Mouse (Mus musculus): ENCODE data around the gene Ppox.

The Ppox gene

DNA sequence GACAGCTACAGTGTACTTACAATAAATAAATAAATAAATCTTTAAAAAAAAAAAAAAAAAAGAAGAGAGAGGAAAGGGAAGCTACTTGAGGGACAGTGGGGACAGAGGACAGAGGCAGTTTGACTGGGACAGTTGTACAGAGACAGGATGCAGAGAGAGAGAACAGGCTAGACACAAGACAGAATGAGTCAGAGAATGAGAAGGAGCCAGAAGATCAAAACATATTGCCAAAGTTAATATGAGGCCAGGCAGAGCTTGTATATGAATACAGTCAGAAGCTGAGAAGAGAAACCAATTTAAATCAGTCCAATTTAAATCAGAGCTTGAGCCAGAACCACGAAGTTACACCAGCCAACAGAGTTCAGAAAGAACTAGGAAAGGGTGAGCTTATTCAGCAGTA lies 12.6 kb downstream of the Ppox start:
- no peak for DNase-seq (ENCODE audit: low read depth in 1 of 2, low spot score in 2 of 2)

DNA sequence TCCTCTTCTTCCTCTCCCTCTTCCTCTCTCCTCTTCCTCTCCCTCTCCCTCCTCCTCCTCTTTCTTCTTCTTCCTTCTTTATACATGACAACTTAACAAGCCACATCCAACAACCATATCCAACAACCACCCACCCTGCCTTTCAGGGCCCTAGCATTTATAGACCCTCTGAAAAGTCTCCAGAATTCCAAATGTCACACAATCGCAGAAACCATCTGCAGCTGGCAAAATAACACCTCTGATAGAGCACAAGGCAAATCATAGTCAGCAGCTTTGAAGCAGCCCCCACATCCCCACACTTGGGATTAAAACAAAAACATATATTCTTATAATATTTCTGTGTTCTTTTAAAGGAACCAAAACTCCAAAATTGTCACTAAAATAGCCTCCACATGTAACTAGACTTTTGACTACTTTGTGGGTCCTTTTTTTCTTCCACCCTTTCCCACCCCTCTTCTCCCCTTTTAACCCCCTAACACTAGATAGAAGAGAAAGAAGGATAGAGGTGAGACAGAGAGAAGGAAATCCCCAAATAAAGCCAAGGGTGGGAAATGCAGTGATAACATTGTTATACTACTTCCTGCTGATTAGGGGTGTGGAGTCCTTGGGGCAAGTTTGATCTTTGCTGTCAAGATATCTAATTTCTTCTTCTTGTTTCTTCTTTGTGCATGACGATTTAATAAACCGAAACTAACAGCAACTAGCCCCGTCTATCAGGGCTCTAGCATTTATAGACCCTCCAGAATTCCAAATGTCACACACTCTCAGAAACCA lies 14.8 kb downstream of the Ppox start:
- DNase-seq (ENCODE audit: low read depth in 1 of 2, low spot score in 2 of 2): no peak

DNA sequence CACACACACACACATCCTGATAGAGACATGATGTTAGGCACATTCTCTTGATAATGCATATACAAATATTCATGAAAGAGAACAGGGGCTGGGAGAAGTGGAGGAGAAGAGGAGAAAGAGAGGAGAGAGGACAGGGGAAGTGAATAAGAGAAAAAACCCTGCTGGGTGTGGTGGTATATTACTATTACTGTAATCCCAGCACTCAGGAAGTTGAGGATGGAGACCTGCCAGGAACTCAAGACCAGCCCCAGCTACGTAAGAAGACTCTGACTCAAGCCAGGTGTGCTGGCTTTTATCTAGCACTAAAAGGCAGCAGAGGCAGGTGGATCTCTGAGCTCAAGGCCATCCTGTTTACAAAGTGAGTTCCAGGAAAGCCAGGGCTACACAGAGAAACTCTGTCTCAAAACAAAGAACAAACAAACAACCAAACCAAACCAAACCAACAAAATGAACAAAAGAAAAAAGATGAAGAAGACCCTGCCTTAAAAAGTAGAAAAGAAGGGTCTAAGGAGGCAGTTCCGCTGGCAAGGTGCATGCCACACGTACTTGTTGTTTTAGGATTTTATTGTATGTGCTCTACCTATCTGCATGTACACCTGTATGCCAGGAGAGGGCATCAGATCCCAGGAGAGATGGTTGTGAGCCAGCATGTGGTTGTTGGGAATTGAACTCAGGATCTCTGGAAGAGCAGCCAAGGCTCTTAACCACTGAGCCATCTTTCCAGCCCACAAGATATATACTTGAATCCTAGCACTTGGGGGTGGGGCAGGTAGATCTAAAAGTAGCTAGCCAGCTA lies 17.1 kb downstream of the Ppox start:
- DNase-seq (ENCODE audit: low read depth in 1 of 2, low spot score in 2 of 2): no peak

- no peak for DNase-seq (ENCODE audit: low read depth in 1 of 2, low spot score in 2 of 2)
These were observed 17.8 kb downstream of the Ppox start for GRCm38 (mm10) chr1:171263185-171263611.

GRCm38 (mm10) chr1:171262594-171263130 lies 18.3 kb downstream of the Ppox start:
- no peak for DNase-seq (ENCODE audit: low read depth in 1 of 2, low spot score in 2 of 2)

DNA sequence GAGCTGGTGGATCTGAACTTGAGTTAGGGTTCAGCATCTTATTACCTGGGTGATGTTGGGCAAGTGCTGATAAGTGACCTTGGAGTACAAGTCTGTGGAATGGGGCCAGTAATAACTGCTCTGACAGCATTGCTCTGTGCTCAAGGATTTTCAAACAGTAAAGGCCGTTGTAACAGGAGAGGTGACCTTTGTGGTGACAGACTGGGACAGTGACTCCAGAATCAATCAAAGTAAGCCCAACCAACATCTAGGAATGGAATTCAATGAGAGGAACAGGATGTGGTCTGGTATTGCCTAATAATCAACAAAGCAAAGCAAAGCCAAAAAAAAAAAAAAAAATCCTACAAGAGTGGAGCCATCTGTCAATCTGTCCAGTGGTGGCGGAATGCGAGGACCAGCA lies 20.7 kb downstream of the Ppox start:
- no peak for DNase-seq (ENCODE audit: low read depth in 1 of 2, low spot score in 2 of 2)

DNA sequence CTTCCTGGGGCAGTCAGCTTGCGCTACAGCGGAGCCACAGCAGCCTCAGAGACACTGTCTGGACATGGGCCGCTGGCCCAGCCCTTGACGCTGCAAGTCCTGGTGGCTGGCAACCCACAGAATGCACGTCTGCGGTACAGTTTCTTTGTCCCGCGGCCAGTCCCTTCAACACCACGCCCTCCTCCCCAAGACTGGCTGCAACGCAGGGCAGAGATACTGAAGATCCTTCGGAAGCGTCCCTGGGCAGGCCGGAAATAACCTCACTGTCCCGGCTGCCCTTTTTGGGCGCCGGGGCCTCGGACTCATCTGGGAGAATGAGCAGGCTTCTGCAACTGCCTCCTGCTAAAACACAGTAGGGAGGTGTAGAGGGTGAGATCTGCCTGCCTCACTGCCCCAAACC lies 22.1 kb downstream of the Ppox start:
- DNase-seq (ENCODE audit: low read depth in 1 of 2, low spot score in 2 of 2): no peak

- DNase-seq (ENCODE audit: low read depth in 1 of 2, low spot score in 2 of 2): no peak
These were observed 23.2 kb downstream of the Ppox start for GRCm38 (mm10) chr1:171257781-171258180.

DNA sequence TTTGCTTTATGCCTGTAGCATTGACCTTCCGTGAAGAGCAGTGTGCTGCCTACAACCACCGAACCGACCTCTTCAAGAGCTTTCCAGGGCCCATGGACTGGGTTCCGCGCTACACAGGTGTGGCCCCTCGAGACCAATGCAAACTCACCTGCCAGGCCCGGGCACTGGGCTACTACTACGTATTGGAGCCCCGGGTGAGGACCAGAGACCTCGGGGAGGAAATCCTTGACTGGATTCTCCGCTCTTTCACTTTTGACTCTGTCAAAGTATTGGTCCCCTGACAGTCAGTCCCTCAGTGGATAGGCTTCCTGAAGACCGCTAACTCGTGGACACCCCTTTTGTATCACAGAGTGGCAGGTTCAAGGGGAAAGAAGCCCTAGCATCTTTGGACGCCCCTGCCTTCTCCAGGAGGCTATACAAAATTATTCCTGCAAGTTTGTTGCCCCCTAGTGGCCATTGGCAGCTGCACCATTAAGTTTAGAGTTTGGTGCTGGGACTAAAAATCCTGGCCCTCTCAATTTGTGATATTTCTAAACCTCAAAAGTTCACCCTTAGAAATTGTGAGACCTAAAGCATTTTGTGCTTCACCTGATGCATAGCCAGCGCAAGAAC lies 23.9 kb downstream of the Ppox start:
- peak in 1 of 2 experiments; percentile 34 for DNase-seq (ENCODE audit: low read depth in 1 of 2, low spot score in 2 of 2)

GRCm38 (mm10) chr1:171256095-171256818 lies 24.7 kb downstream of the Ppox start:
- no peak for DNase-seq (ENCODE audit: low read depth in 1 of 2, low spot score in 2 of 2)

GRCm38 (mm10) chr1:171252415-171252814 lies 28.6 kb downstream of the Ppox start:
- no peak for DNase-seq (ENCODE audit: low read depth in 1 of 2, low spot score in 2 of 2)

DNA sequence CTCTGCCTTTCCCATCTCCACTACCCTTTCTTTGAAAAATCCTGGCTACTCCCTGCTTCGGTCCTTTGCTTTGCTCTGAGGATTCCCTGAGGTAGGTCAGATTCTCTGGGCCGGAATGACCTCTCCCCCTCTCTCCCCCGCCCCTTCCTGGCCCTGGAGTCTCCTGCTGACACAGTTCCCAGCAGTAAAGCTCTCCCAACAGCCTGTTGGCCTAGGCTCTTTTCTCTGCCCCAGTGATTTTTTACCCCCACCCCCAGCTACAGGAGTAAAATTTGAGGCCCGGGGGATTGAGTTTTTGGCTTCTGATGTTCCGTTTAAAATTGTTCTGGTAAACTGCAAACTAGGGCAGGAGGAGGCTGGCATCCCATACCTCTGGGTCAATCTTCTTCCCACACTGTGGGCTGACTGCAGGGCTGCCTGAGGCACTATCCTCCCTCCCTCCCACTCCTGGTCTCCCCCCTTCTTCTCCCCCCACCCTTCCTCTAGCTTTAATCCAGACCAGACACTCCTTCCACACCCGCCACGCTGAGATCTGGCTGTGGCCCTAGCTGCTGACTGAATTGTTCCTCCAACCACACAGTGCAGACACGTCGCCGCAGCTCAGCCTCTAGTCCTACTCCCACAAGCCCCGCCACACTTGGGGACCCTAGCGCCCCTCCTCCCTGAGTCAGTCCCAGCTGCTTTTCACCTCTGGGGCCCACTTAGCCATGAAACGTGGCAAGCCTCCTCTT lies 29.2 kb downstream of the Ppox start:
- no peak for DNase-seq (ENCODE audit: low read depth in 1 of 2, low spot score in 2 of 2)

DNA sequence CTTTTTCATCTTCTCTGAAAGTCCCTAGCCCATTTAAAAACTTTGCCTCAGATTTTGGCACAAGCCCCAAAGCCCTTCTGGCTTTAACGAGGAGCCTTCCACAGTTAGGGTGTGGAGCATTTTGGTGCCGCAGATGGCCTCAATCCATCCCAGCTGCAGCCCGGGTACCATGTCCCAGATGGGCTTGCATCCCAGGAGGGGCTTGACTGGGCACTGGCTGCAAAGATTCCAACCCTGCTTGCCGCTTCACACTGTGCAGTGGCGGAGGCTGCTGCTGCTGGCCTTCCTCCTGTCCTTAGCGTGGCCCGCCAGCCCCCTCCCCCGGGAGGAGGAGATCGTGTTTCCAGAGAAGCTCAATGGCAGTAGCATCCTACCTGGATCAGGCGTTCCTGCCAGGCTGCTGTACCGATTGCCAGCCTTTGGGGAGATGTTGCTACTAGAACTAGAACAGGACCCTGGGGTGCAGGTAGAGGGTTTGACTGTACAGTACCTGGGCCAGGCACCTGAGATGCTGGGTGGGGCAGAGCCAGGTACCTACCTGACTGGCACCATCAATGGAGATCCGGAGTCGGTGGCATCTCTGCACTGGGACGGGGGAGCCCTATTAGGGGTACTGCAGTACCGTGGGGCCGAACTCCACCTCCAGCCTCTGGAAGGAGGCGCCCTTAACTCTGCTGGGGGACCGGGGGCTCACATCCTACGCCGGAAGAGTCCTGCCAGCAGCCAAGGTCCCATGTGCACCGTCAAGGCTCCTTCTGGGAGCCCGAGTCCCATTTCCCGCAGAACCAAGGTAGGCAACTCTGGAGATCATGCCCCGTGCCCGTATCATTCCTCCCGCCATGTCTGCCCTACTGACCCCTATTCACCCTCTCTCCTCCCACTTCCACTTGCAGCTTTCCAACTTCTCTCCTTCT lies 30.0 kb downstream of the Ppox start, which contains the start of gene Ndufs2:
TSS of gene Ndufs2 (minus strand) at position 709 of the 914 bp plus-strand sequence.
- no peak for DNase-seq (ENCODE audit: low read depth in 1 of 2, low spot score in 2 of 2)

DNA sequence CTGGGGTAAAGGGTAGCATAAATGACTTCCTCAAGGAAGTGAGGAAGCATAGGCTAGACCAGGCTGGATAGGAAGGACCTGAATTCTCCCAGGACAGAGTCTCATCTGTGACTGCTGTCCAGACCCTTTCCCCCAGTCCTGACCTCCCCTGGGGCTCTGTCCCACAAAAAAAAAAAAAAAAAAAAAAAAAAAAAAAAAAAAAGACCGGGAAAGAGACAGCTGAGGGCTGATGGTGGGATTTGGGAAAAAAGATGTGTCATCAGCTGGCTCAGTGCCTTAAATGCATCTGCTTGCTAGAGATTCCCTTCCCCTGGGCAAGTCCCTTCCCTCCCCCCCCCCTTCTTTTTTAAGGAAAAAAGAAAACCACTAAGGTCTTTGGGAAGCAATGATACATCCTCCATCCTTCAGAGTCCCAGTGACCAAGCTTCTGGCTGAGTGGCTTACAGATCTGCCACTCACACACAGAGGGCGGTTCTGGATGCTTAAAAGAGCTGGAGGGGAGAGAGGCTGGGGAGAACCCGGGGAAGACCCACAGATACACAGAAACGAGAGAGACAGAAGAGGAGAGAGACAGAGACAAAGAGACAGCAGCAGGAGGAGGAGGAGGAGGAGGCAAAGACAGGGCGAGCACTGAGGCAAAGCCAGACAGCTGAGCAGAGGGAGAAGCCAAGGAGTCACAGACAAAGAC lies 30.9 kb downstream of the Ppox start, which contains the start of gene Adamts4:
TSS of gene Adamts4 (plus strand) at position 509 of the 688 bp plus-strand sequence.
- DNase-seq (ENCODE audit: low read depth in 1 of 2, low spot score in 2 of 2): no peak

GRCm38 (mm10) chr1:171248386-171249226 lies 32.4 kb downstream of the Ppox start:
- no peak for DNase-seq (ENCODE audit: low read depth in 1 of 2, low spot score in 2 of 2)

DNA sequence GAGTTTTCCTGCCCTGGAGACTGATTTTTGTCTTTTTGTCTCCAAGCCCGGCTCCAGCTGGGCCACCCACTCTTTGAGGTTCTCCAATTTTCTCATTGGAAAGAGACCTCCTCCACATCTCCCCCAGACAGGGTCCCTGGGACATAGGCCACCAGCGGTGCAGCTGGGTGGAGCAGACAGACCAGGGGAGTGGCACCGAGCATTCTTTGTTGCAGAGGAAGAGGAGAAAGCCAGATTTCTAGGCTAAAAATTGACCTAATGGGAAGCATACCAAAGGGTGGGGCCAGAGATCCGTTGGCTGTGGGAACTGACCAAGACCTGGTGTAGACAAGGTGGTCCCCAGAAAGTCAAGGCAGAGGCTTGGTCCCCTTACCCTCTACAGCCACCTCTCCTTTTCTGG lies 33.1 kb downstream of the Ppox start:
- DNase-seq (ENCODE audit: low read depth in 1 of 2, low spot score in 2 of 2): no peak

DNA sequence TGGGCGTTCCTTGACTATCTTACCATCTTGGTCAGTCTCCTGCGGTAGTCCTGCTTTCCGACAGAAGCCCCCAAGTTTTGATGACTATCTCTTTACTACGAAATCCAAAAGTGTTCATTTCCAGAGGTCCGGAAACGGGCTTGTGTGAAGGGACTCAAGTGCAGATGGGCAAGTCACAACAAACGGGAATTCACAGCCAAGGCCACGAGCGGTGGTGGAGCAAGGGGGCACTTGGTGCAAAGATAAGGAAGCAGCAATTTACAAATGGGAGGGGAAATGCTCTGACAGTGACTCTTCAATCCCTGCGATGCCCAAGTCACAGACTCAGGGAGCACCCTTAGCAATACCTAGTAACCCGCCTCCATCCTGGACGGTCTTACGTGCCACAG lies 33.5 kb downstream of the Ppox start:
- DNase-seq (ENCODE audit: low read depth in 1 of 2, low spot score in 2 of 2): no peak

All from monocyte, adult 2 months (primary cell).